Mouse (Mus musculus) stomach, embryonic 15.5 days (tissue): ENCODE measurements around the gene Guca2b. TPM values are rescaled to one million over a fixed set of nuclear protein-coding genes. Genes with fewer than 3 reads are reported as not detected.
"Not testable (repeated sequence)": the region's sequence is repeated elsewhere in the genome, so short reads cannot be mapped to it uniquely, and the experiment has no call there.

Experiments
- ATAC-seq: fragments of 200-750 bp; cut with Nextera tagmentation; 2 replicates; pipeline ENCODE4 v1.8.0; 2017; ENCODE audit warnings: low read depth, moderate number of reproducible peaks, moderate TSS enrichment; ENCODE audit not compliant: insufficient read depth, low FRiP score
- H3K27ac ChIP-seq: fragments of 300-500 bp; sonication (generic); 2 replicates; pipeline ENCODE4 v1.5.1; 2015; ENCODE audit warnings: mild to moderate bottlenecking, inconsistent platforms
- H3K27me3 ChIP-seq: fragments of 300-500 bp; sonication (generic); replicated peaks from 2 replicates; pipeline ENCODE4 v1.6.1; 2015; ENCODE audit warnings: inconsistent platforms
- H3K36me3 ChIP-seq: fragments of 300-500 bp; sonication (generic); 2 replicates; pipeline ENCODE4 v1.6.1; 2015; ENCODE audit warnings: inconsistent platforms
- H3K4me1 ChIP-seq: fragments of 300-500 bp; sonication (generic); 2 replicates; pipeline ENCODE4 v1.6.1; 2015; ENCODE audit warnings: inconsistent platforms
- H3K4me2 ChIP-seq: fragments of 300-500 bp; sonication (generic); 2 replicates; pipeline ENCODE4 v1.6.1; 2015; ENCODE audit warnings: mild to moderate bottlenecking, inconsistent platforms
- H3K4me3 ChIP-seq: fragments of 300-500 bp; sonication (generic); replicated peaks from 2 replicates; pipeline ENCODE4 v1.5.1; 2015; ENCODE audit warnings: inconsistent platforms
- H3K9ac ChIP-seq: fragments of 300-500 bp; sonication (generic); 2 replicates; pipeline ENCODE4 v1.6.1; 2015; ENCODE audit warnings: inconsistent platforms
- H3K9me3 ChIP-seq: fragments of 300-500 bp; sonication (generic); 2 replicates; pipeline ENCODE4 v1.6.1; 2016; ENCODE audit warnings: inconsistent platforms
- WGBS: fragments of 180-500 bp; shearing (Covaris S2); methylation state at CpG from one replicate; pipeline ENCODE4 v1.1.7; 2015; 5-methylcytosine and 5-hydroxymethylcytosine counted together
- polyA plus RNA-seq: library from polyadenylated mRNA; unstranded; fragments of >200 nt; fragmentation: Nextera tagmentation; extraction: Ambion mirVana; gene quantifications from 2 replicates; pipeline ENCODE4 v1.2.1, GENCODE M21; 2015

Gene Guca2b
- polyA plus RNA-seq, 1 experiment from 2014 or later, result 6.1 TPM

- WGBS, result 70% methylated on average over 4 of the region's 4 CpGs
- H3K4me1 ChIP-seq, H3K27ac ChIP-seq, H3K4me2 ChIP-seq, H3K9ac ChIP-seq, H3K27me3 ChIP-seq, H3K9me3 ChIP-seq, ATAC-seq, H3K4me3 ChIP-seq: not testable (repeated sequence)
- peaks cover 26% of the 10 kb centered on the region; the same call in 1 of the 2 replicates for H3K36me3 ChIP-seq
Measured at GRCm38 (mm10) chr4:119628363-119628762, 30.4 kb downstream of the Guca2b start.

- Histone ChIP-seq H3K9me3 (no peaks in the 10 kb centered on the region), H3K4me1 (no peaks in the 10 kb centered on the region), H3K36me3 (peaks cover 26% of the 10 kb centered on the region), H3K4me3 (no peak overlapping the region), H3K27ac (no peak overlapping the region), H3K4me2 (no peak overlapping the region), H3K27me3 (no peaks in the 10 kb centered on the region), H3K9ac (no peak overlapping the region)
- 80% methylated on average over 4 of the region's 4 CpGs for WGBS
- no peak for ATAC-seq
Measured at GRCm38 (mm10) chr4:119627317-119627716, 31.4 kb downstream of the Guca2b start.

GRCm38 (mm10) chr4:119626876-119627275, 31.9 kb downstream of the Guca2b start:
- 87% methylated on average over 3 of the region's 3 CpGs for WGBS
- H3K4me2 ChIP-seq, result no peak overlapping the region
- no peak overlapping the region for H3K4me3 ChIP-seq
- no peaks in the 10 kb centered on the region for H3K9me3 ChIP-seq
- no peak overlapping the region for H3K27ac ChIP-seq
- H3K4me1 ChIP-seq, result no peaks in the 10 kb centered on the region
- H3K9ac ChIP-seq, result no peak overlapping the region
- ATAC-seq, result no peak
- peaks cover 26% of the 10 kb centered on the region for H3K36me3 ChIP-seq
- H3K27me3 ChIP-seq, result no peaks in the 10 kb centered on the region

GRCm38 (mm10) chr4:119626081-119626645, 32.6 kb downstream of the Guca2b start:
- no peak overlapping the region for H3K9ac ChIP-seq
- no peak overlapping the region for H3K27ac ChIP-seq
- no peak overlapping the region for H3K4me2 ChIP-seq
- no peaks in the 10 kb centered on the region for H3K27me3 ChIP-seq
- ATAC-seq, result no peak
- H3K36me3 ChIP-seq, result peaks cover 26% of the 10 kb centered on the region
- WGBS, result 77% methylated on average over 7 of the region's 7 CpGs
- no peaks in the 10 kb centered on the region for H3K4me1 ChIP-seq
- no peaks in the 10 kb centered on the region for H3K9me3 ChIP-seq
- no peak overlapping the region for H3K4me3 ChIP-seq

GRCm38 (mm10) chr4:119614724-119615123, 44.0 kb downstream of the Guca2b start:
- H3K4me1 ChIP-seq, result no peaks in the 10 kb centered on the region
- H3K27me3 ChIP-seq, result no peaks in the 10 kb centered on the region
- H3K4me2 ChIP-seq, result no peak overlapping the region
- no peak overlapping the region for H3K4me3 ChIP-seq
- H3K27ac ChIP-seq, result no peak overlapping the region
- ATAC-seq, result no peak
- peaks cover 3% of the 10 kb centered on the region; the same call in 1 of the 2 replicates for H3K36me3 ChIP-seq
- no peaks in the 10 kb centered on the region for H3K9me3 ChIP-seq
- H3K9ac ChIP-seq, result no peak overlapping the region
- 53% methylated on average over 4 of the region's 4 CpGs for WGBS

- Histone ChIP-seq H3K4me2 (no peak overlapping the region), H3K27ac (no peak overlapping the region), H3K27me3 (no peaks in the 10 kb centered on the region), H3K4me3 (no peak overlapping the region), H3K36me3 (no peaks in the 10 kb centered on the region), H3K9ac (no peak overlapping the region), H3K9me3 (no peaks in the 10 kb centered on the region), H3K4me1 (no peaks in the 10 kb centered on the region)
- 31% methylated on average over 1 of the region's 1 CpGs for WGBS
- ATAC-seq, result no peak
Measured at GRCm38 (mm10) chr4:119614078-119614477, 44.7 kb downstream of the Guca2b start.

- H3K9me3 ChIP-seq, result no peaks in the 10 kb centered on the region
- WGBS, result 79% methylated on average over 1 of the region's 1 CpGs
- no peak for ATAC-seq
- no peaks in the 10 kb centered on the region for H3K4me1 ChIP-seq
- 0 out of 2 replicates have a peak, but pooled peaks cover 8% of the 10 kb centered on the region for H3K36me3 ChIP-seq
- no peak overlapping the region for H3K4me3 ChIP-seq
- no peak overlapping the region for H3K9ac ChIP-seq
- H3K27ac ChIP-seq, result no peak overlapping the region
- H3K27me3 ChIP-seq, result no peaks in the 10 kb centered on the region
- H3K4me2 ChIP-seq, result no peak overlapping the region
Measured at GRCm38 (mm10) chr4:119609488-119609887, 49.3 kb downstream of the Guca2b start.

Other genes with a start within 250 kb of the Guca2b start
- 7.5 and 14.0 TPM in 2 replicates for gene Ccdc30, start 243.4 kb downstream of the Guca2b start, polyA plus RNA-seq
- gene Ppcs, start 236.5 kb downstream of the Guca2b start, polyA plus RNA-seq, result 33.5 and 35.4 TPM in 2 replicates
- 0.26 and 0.46 TPM in 2 replicates for gene Zmynd12, start 236.1 kb downstream of the Guca2b start, polyA plus RNA-seq
- 0.82 and 0.92 TPM in 2 replicates for gene Rimkla, start 166.3 kb downstream of the Guca2b start, polyA plus RNA-seq
- gene Foxj3, start 122.0 kb downstream of the Guca2b start, polyA plus RNA-seq, result 18.2 and 23.6 TPM in 2 replicates
- 2.9 and 3.2 TPM in 2 replicates for gene Frg2f1, start 119.4 kb downstream of the Guca2b start, polyA plus RNA-seq
- 16.5 and 22.5 TPM in 2 replicates for gene Guca2a, start 21.2 kb downstream of the Guca2b start, polyA plus RNA-seq
- 6.9 and 7.8 TPM in 2 replicates for gene Hivep3, start 74.8 kb upstream of the Guca2b start, polyA plus RNA-seq